Mouse (Mus musculus): ENCODE measurements around the gene Smim26. TPM values are rescaled to one million over a fixed set of nuclear protein-coding genes. Genes with fewer than 3 reads are reported as not detected.
A peak's percentile ranks its signal among the peaks of the same experiment; 100 is the strongest.

The Smim26 gene
- polyA plus RNA-seq, 1 experiment from 2014 or later: 55.2 TPM

DNA sequence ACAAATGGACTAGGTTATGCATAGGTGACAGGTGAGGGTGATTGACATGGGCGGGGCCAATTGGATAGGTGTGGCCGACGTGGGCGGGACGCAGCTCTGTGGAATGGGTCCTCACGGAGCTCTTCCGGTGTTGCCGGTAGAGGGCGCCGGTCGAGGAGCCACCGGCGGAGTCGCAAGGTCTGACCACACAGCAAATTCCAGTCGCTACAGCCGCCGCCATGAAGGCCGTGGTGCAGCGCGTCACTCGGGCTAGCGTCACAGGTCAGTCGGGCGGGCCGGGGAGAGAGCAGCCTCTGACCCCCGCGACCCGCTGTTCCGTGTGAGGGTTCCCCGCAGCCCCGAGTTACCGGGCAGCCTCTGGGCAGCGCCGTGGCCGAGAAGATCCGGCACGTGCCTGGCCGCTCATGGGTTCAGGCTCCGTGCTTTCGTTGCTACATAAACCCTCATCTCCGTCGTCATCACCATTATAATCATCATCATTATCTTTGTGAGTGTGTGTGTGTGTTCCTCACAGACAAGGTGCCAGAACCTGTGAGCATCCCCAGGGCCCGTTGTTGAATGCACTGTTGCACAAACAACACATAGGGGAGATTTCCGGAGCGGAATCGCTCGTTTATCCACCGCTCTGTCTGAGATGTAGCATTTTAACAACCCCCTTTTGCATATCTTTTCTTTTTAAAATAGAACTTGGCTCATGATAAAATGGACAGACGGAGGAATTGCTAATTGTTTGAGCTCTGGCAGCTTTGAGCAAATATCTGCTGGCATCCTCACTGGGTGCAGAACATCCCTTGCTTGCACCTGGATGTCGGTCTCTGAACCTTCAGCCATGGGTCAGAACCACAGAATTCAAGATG lies 6.2 kb downstream of the Smim26 start, which contains the start of gene Dtd1:
Gene Dtd1, plus strand, starts transcription at position 67 of the 857 bp plus-strand sequence.
- Histone ChIP-seq H3K27me3 (ENCODE audit: control insufficient read depth, insufficient read depth, low read length) (no peaks in the 10 kb centered on the region), H3K9ac (ENCODE audit: low read length) (peak within 1 kb of the TSS; percentile 86), H3K4me1 (replicated peaks; ENCODE audit: control insufficient read depth, insufficient read depth) (no peaks in the 10 kb centered on the region), H3K9me3 (ENCODE audit: control insufficient read depth, low read length) (no peaks in the 10 kb centered on the region), H3K27ac (replicated peaks) (peak within 1 kb of the TSS; percentile 61; the same call in 1 of the 2 replicates), H3K4me2 (replicated peaks; ENCODE audit: low read depth) (peak within 1 kb of the TSS; percentile 74), H3K4me3 (ENCODE audit: low read depth, low read length) (peak within 1 kb of the TSS; percentile 66), H3K36me3 (ENCODE audit: control insufficient read depth, insufficient read depth, low read length) (no peaks in the 10 kb centered on the region)
- ATAC-seq (ENCODE audit: low FRiP score, low TSS enrichment): peak; percentile 98
- DNase-seq (ENCODE audit: low spot score): peak; percentile 93
- 2% methylated on average over 50 of the region's 50 CpGs for WGBS
- TF ChIP-seq CTCF (IDR thresholded peaks at IDR 0.05; ENCODE audit: low read depth) (peak; percentile 88), EP300 (optimal IDR thresholded peaks at IDR 0.05) (no peak)

DNA sequence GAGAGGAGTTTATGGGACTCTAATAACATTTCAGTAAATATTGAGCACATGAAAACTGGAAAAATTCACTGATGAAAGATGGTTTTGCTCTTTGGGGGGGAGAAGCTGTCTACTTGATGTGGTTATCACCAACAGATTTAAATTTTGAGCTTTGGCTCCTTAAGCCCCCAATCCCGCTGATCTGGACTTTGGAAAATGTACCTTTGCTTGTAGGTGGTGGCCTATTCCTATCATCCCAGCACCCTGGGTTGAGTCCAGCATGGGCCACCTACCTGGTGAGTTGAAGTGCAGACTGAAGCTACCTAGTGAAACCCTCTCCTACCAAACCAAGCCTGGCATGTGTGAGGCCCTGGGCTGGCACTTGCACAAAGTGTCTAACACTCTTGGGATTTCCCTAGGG lies 7.7 kb downstream of the Smim26 start:
- H3K4me1 ChIP-seq (replicated peaks; ENCODE audit: control insufficient read depth, insufficient read depth): no peaks in the 10 kb centered on the region
- no peak overlapping the region for H3K27ac ChIP-seq (replicated peaks)
- H3K4me3 ChIP-seq (ENCODE audit: low read depth, low read length): no peak overlapping the region
- TF ChIP-seq CTCF (IDR thresholded peaks at IDR 0.05; ENCODE audit: low read depth): no peak
- TF ChIP-seq EP300 (optimal IDR thresholded peaks at IDR 0.05): no peak
- no peaks in the 10 kb centered on the region for H3K36me3 ChIP-seq (ENCODE audit: control insufficient read depth, insufficient read depth, low read length)
- H3K9ac ChIP-seq (ENCODE audit: low read length): no peak overlapping the region
- no peak for DNase-seq (ENCODE audit: low spot score)
- H3K4me2 ChIP-seq (replicated peaks; ENCODE audit: low read depth): no peak overlapping the region
- no peaks in the 10 kb centered on the region for H3K9me3 ChIP-seq (ENCODE audit: control insufficient read depth, low read length)
- 94% methylated on average over 1 of the region's 1 CpGs for WGBS
- no peak for ATAC-seq (ENCODE audit: low FRiP score, low TSS enrichment)
- no peaks in the 10 kb centered on the region for H3K27me3 ChIP-seq (ENCODE audit: control insufficient read depth, insufficient read depth, low read length)

DNA sequence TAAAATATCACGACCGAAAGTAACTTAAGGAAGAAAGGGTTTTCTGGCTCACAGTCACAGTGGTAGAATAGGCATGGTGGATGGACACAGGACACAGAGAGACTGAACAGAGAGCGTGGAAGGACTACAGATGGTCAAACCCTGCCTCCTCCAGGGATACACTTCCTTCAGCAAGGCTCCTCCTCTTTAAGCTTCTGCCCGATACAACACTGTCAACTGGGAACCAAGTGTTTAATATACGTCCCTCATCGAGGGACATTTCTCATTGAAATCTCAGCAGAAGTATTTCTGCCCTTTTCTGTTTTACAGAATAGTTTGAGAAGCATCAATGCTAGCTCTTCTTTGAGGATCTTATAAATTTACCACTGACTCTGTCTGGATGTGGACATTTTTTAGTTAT lies 20.1 kb downstream of the Smim26 start:
- no peaks in the 10 kb centered on the region for H3K36me3 ChIP-seq (ENCODE audit: control insufficient read depth, insufficient read depth, low read length)
- 87% methylated on average over 6 of the region's 6 CpGs for WGBS
- TF ChIP-seq EP300 (optimal IDR thresholded peaks at IDR 0.05): no peak
- TF ChIP-seq CTCF (IDR thresholded peaks at IDR 0.05; ENCODE audit: low read depth): no peak
- ATAC-seq (ENCODE audit: low FRiP score, low TSS enrichment): no peak
- no peak overlapping the region for H3K4me2 ChIP-seq (replicated peaks; ENCODE audit: low read depth)
- no peaks in the 10 kb centered on the region for H3K27me3 ChIP-seq (ENCODE audit: control insufficient read depth, insufficient read depth, low read length)
- DNase-seq (ENCODE audit: low spot score): no peak
- no peak overlapping the region for H3K9ac ChIP-seq (ENCODE audit: low read length)
- H3K4me1 ChIP-seq (replicated peaks; ENCODE audit: control insufficient read depth, insufficient read depth): no peaks in the 10 kb centered on the region
- no peaks in the 10 kb centered on the region for H3K9me3 ChIP-seq (ENCODE audit: control insufficient read depth, low read length)
- H3K27ac ChIP-seq (replicated peaks): no peak overlapping the region
- H3K4me3 ChIP-seq (ENCODE audit: low read depth, low read length): no peak overlapping the region

DNA sequence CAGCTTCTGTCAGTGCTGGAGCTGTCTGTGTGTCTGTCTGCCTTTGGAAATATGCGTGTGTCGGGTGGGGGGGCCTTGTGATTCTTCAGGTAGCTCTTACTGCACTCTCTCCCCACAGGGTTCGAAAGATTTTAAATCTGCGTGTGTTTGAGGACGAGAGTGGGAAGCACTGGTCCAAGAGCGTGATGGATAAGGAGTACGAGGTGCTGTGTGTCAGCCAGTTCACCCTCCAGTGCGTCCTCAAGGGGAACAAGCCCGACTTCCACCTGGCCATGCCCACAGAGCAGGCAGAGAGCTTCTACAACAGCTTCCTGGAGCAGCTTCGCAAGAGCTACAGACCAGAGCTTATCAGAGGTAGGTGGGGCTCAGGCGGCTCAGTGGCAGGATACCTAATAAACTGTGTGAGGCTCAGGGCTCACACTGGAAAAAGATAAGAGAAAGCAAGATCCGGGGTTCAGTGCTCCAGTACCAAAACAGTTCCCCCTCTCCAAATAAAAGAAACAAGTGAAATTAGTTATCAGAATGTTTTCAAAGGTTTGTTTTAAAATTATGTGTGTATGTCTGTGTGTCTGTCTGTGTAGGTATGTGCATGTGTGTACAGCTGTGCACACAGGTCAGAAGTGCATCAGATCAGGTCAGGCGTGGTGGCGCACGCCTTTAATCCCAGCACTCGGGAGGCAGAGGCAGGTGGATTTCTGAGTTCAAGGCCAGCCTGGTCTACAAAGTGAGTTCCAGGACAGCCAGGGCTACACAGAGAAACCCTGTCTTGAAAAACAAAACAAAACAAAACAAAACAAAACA lies 23.4 kb downstream of the Smim26 start:
- H3K36me3 ChIP-seq (ENCODE audit: control insufficient read depth, insufficient read depth, low read length): no peaks in the 10 kb centered on the region
- whole genome bisulfite sequencing: 76% methylated on average over 16 of the region's 16 CpGs
- H3K27ac ChIP-seq (replicated peaks): no peak overlapping the region
- no peaks in the 10 kb centered on the region for H3K9me3 ChIP-seq (ENCODE audit: control insufficient read depth, low read length)
- H3K4me1 ChIP-seq (replicated peaks; ENCODE audit: control insufficient read depth, insufficient read depth): no peaks in the 10 kb centered on the region
- no peak overlapping the region for H3K4me2 ChIP-seq (replicated peaks; ENCODE audit: low read depth)
- DNase-seq (ENCODE audit: low spot score) (no peak), ATAC-seq (ENCODE audit: low FRiP score, low TSS enrichment) (0 out of 2 replicates have a peak, but pooled peaks have one; percentile 45)
- H3K9ac ChIP-seq (ENCODE audit: low read length): no peak overlapping the region
- no peak overlapping the region for H3K4me3 ChIP-seq (ENCODE audit: low read depth, low read length)
- no peaks in the 10 kb centered on the region for H3K27me3 ChIP-seq (ENCODE audit: control insufficient read depth, insufficient read depth, low read length)
- TF ChIP-seq CTCF (IDR thresholded peaks at IDR 0.05; ENCODE audit: low read depth) (no peak), EP300 (optimal IDR thresholded peaks at IDR 0.05) (no peak)

DNA sequence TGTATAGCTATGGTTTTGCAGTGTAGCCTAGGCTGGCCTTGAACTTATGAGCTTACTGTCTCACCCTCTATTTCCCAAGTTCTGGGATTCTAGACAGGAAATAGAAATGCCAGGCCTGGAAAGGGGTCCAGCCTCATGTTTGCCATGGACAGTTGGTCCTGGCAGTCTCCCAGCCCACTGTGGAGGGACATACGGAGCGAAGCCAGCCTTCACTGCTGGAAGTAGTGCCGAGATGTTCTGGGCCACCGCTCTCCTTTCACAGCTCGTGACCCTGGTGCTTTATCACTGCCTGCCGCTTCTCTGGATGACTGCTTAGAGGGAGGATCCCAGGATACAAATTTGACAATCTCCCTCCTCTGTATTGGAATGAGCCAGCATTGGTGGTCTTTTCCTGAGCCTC lies 27.6 kb downstream of the Smim26 start:
- no peak for TF ChIP-seq EP300 (optimal IDR thresholded peaks at IDR 0.05)
- no peak for TF ChIP-seq CTCF (IDR thresholded peaks at IDR 0.05; ENCODE audit: low read depth)
- no peaks in the 10 kb centered on the region for H3K9me3 ChIP-seq (ENCODE audit: control insufficient read depth, low read length)
- no peaks in the 10 kb centered on the region for H3K4me1 ChIP-seq (replicated peaks; ENCODE audit: control insufficient read depth, insufficient read depth)
- no peak overlapping the region for H3K4me2 ChIP-seq (replicated peaks; ENCODE audit: low read depth)
- no peak overlapping the region for H3K4me3 ChIP-seq (ENCODE audit: low read depth, low read length)
- no peaks in the 10 kb centered on the region for H3K27me3 ChIP-seq (ENCODE audit: control insufficient read depth, insufficient read depth, low read length)
- 90% methylated on average over 6 of the region's 6 CpGs for WGBS
- DNase-seq (ENCODE audit: low spot score) (no peak), ATAC-seq (ENCODE audit: low FRiP score, low TSS enrichment) (no peak)
- H3K9ac ChIP-seq (ENCODE audit: low read length): no peak overlapping the region
- no peaks in the 10 kb centered on the region for H3K36me3 ChIP-seq (ENCODE audit: control insufficient read depth, insufficient read depth, low read length)
- no peak overlapping the region for H3K27ac ChIP-seq (replicated peaks)

Measured in stomach, postnatal 0 days (tissue).